Mouse (Mus musculus): ENCODE measurements around the gene Nufip2.

- TF ChIP-seq CTCF (IDR thresholded peaks at IDR 0.05) (no peak), POLR2A (IDR thresholded peaks at IDR 0.05; ENCODE audit: insufficient read depth, low read depth, low read length) (no peak)
Observed at GRCm38 (mm10) chr11:77645481-77645880, 40.5 kb upstream of the Nufip2 start.
